8 mouse cellular contexts compared by ENCODE assay signal in the genomic region with DNA sequence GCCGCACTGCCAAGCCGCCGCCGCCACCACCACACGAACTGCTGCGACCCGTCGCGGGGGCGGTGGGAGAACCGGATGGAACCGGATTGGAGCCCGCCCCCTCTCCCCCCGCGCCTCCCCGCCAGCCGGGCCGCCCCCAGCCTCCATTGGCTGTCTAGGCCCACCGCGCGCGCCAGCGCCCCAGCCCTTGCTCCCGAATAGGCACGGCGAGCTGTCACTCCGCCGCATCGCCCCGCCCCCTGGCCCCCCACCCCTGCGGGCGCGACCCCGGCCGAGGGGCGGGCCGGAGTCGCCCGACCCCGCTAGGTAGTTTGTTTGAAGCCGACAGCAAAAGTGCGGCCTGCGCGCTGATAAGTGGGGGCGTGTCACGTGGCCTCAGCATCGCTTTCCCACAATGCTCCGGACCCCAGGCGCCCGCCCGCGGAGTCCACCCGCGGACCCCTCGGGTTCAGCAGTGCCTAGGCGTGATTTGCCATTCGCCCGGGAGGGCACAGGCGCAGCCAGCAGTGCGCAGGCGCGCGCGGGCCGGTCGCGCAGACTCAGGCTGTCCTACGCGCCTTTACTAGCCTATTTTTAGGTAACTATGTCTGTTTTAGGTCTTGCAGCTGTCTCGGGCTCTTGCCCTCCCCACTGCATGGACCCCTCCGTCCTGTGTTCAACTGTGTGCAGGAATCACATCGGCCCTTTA. TPM values are rescaled to one million over a fixed set of nuclear protein-coding genes. Genes with fewer than 3 reads are reported as not detected.
DNase-seq lines count a peak whose midpoint lies in the region; ATAC-seq lines count a peak whose summit lies in the region.

A gene (minus strand): TSS at position 73 of the 688 bp plus-strand sequence.

- peak within 1 kb of the TSS; percentile 88 for H3K4me2 ChIP-seq in intestine, embryonic 14.5 days (ENCODE audit: low read length)

- peak within 1 kb of the TSS; percentile 96 for H3K27ac ChIP-seq in intestine, embryonic 14.5 days (ENCODE audit: low read depth)

- H3K4me1 ChIP-seq in intestine, embryonic 14.5 days (replicated peaks; ENCODE audit: control insufficient read depth, insufficient read depth, low read length): peaks cover 14% of the 10 kb centered on the region

- H3K27me3 ChIP-seq in intestine, embryonic 14.5 days (replicated peaks; ENCODE audit: control insufficient read depth, insufficient read depth, low read length): no peaks in the 10 kb centered on the region

- WGBS in intestine, embryonic 14.5 days: under 1% methylated on average over 68 of the region's 72 CpGs

- DNase-seq in adrenal gland, adult (ENCODE audit: inconsistent age in 2 of 2, low spot score in 1 of 2): peak; percentile 98 to 99
- DNase-seq in embryo, embryonic 10.5 days (ENCODE audit: low spot score): peak; percentile 97
- DNase-seq in gastrocnemius, postnatal 25 days: peak; percentile 99
- peak; percentile 96 for DNase-seq in intestine, embryonic 14.5 days (ENCODE audit: low spot score)
- DNase-seq in left cerebral cortex, postnatal 14 days (ENCODE audit: low spot score in 2 of 2): peak; percentile 95 to 96
- DNase-seq in mesoderm, embryonic 11.5 days (ENCODE audit: low read depth, low spot score): peak; percentile 99
- DNase-seq in right cerebral cortex, postnatal 36 days (ENCODE audit: low spot score in 2 of 2): peak; percentile 94 to 97
- peak; percentile 99 for DNase-seq in yolk sac, embryonic 10.5 days (ENCODE audit: low spot score)

- H3K36me3 ChIP-seq in intestine, embryonic 14.5 days (ENCODE audit: control insufficient read depth, insufficient read depth, low read length): peaks cover 35% of the 10 kb centered on the region

- H3K9ac ChIP-seq in intestine, embryonic 14.5 days (ENCODE audit: low read length): peak within 1 kb of the TSS; percentile 98

- peak; percentile 96 for ATAC-seq in intestine, embryonic 14.5 days (replicated peaks; ENCODE audit: low FRiP score, low TSS enrichment, low read depth)

- intact Hi-C loops in left cerebral cortex, postnatal 14 days (cut with DNase I): loop anchor here (2.0 kb wide), 1 partner anchor 45 kb away; a partner anchor contains a TSS

- H3K4me3 ChIP-seq in intestine, embryonic 14.5 days (ENCODE audit: low read depth, low read length): peak within 1 kb of the TSS; percentile 97

- no peaks in the 10 kb centered on the region for H3K9me3 ChIP-seq in intestine, embryonic 14.5 days (ENCODE audit: control insufficient read depth, low read length)

RNA-seq across cellular contexts. Expression of the gene that starts here (rescaled TPM):
- 10 to 100 TPM; 30.2 to 38.5 TPM for total RNA-seq in gastrocnemius, postnatal 25 days (2021)
- polyA plus RNA-seq in intestine, embryonic 14.5 days (2014; fragmentation: Nextera tagmentation; extraction: Ambion mirVana): 632 and 676 TPM in 2 replicates
- total RNA-seq in left cerebral cortex, postnatal 14 days (2021): 10 to 100 TPM; 49.9 to 58.0 TPM

Comparison
In these comparisons a context has a peak if more than half of its experiments do, and no peak if none do; other contexts are left out.
1. Peak in every context shown above with its lines: DNase-seq, ATAC-seq, H3K4me3 ChIP-seq and H3K27ac ChIP-seq.